Mouse (Mus musculus): ENCODE data around the gene Sgip1.
A peak's percentile ranks its signal among the peaks of the same experiment; 100 is the strongest.

Gene Sgip1

DNA sequence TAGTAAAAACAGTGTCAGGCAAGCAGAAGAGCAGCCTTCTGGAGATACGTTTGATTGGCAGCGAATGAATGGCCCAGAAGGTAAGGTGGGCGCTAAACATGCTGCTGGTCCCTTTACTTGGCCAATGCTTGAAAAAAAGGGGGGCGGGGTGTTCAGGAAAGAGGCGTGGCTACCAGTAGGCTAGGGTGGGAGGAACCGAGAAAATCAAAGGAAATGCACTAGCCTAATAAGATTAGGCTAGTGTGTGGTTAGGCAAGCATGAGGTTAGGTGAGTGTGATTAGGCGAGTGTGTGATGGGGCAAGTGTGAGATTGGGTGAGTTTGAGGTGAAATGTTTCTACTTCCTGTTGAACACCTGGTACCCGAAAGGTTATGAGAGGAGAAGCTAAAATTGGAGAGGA is at the start of gene Sgip1:
Gene Sgip1, plus strand, starts transcription at position 11 of the 400 bp plus-strand sequence.
- DNase-seq, result no peak

GRCm38 (mm10) chr4:102691402-102691801 is 49.7 kb upstream of the Sgip1 start:
- peak; percentile 12 for DNase-seq

GRCm38 (mm10) chr4:102697966-102698365 is 43.1 kb upstream of the Sgip1 start:
- no peak for DNase-seq

GRCm38 (mm10) chr4:102711731-102712130 is 29.4 kb upstream of the Sgip1 start:
- DNase-seq, result no peak

DNA sequence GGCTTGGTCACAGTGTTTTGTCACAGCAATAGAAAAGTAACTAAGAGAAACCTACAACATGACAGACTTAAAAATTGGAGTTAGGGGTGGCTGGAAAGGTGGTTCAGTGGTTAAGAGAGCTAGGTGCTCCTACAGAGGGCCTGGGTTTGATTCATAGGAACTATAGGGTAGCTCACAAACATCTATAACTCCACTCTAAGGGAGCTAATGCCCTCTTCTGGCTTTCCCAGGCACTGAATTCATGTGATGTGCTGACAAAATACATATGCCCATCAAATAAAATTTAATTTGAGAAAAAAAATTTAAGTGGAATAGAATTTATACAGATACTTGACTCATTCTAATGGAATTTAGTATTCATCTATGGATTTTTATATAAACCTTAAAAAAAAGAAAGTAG is 25.6 kb upstream of the Sgip1 start:
- DNase-seq, result no peak

GRCm38 (mm10) chr4:102717123-102717828 is 23.8 kb upstream of the Sgip1 start:
- no peak for DNase-seq

- DNase-seq, result peak; percentile 38
Measured at GRCm38 (mm10) chr4:102719535-102719934, 21.6 kb upstream of the Sgip1 start.

DNA sequence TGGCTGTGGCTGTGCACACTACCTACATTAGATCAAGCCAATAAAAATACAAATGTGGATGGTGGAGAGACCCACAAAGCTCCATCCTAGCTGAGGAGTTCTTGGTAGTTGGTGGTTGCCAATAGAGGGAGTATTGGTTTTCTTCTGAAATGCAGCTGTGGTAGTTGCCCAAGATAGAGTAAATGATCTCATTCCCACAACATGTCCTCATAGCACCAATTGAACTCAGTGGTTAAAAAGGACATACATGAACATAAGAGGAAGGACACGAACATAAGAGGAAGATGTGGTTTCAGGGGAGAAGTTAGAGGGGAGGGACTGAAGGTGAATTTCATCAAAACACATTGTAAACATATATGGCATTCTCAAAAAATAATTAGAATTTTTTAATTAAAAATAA is 21.1 kb upstream of the Sgip1 start:
- no peak for DNase-seq

DNA sequence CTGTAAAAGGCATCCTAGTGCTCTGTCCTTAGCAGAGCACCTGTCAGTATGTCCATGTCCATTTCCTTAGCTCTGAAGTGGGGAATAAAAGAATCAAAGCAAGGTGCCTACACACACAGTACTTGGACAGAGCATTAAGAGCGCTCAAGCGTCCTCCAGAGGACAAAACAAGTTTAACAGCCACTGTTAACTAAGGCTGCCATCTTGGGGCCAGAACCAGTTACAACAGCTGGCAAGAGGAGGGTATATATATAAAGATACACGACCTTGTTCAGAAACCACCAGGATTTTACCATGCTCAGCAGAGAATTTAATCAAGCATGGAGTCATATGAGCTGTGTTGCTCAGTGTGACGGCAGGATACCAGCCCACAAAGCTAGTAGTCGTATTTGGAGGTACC is 16.7 kb upstream of the Sgip1 start:
- no peak for DNase-seq

DNA sequence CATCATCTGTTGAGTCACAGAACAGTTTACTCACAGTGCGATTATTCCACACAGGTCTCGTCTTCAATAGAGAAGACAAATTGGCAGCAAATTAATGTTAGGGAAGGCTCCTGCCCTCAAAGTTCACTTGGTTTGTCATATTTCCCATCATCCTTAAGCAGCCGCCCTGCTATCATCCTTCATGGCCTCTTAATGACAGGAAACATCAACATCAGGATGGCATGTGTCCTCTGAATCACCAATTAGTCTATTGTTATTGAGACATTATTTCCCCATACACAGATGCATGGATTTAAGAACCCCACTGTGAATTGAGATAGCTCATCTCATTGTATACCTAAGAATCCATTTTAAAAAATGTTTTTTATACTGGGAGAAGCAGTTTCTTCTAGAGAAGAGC is 10.1 kb upstream of the Sgip1 start:
- DNase-seq, result no peak

DNA sequence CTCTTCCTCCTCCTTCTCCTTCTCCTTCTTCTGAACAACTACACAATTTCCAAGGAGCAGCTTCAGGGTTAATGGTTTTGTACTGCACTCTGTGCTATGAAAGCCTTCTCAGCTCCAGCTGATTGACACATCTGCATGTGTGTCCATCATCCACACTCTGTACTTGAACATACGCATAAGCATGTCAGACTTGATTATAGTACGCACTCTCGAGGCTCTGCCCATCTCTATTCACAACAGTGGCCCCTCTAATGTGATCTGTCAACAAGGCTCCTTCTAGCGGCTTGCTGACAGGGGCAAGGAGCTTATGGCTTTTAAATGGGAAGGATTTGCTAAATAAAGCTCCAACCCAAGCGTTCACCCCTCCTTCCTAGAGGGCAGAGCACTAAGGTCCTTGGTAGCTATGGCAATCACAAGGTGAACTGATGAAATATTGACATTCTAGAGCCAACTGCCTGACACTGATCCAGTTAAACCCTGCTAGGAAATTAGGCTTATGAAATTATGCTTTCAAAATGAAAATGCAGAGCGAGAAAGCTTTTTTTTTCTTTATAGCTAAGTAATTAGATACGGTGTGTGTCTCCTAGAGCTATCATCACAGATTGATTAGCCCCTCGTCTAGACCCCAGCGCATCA is 7.0 kb upstream of the Sgip1 start:
- DNase-seq, result no peak

DNA sequence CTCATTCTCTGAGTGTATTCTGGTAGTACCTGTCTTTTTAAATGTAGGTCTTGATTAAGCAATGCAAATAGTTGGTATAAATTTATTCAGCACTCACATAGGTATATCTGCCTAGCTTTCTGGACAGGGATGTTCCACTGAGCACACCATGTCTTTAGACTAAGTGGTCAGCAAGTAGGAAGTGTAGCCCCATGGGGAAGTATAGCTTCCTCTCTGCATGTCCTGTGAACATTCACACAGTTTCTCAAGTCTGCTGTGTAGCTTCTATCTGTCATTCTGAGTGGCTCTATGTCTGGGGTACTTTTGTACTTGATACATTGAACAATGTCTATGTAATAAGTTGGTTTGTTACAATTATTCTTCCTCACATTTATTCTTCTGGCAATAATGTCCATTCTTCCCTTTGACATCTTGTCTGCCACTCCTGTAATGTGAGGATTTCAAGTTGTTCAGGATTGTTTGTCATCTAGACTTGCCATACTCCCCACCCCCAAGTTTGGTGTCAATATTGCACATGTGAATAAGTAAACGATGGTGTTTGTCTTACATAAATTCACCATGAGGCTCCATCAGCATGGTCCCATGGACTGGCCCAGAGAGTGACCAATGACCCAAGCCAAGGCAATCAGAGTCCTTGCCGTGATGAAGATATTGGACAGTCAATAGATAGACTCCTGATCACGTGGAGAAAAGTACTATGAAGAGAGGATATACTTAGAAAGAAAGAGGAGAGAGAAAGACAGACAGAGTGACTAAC is 12.4 kb downstream of the Sgip1 start:
- DNase-seq, result no peak

GRCm38 (mm10) chr4:102759095-102759890 is 18.2 kb downstream of the Sgip1 start:
- peak; percentile 34 for DNase-seq

DNA sequence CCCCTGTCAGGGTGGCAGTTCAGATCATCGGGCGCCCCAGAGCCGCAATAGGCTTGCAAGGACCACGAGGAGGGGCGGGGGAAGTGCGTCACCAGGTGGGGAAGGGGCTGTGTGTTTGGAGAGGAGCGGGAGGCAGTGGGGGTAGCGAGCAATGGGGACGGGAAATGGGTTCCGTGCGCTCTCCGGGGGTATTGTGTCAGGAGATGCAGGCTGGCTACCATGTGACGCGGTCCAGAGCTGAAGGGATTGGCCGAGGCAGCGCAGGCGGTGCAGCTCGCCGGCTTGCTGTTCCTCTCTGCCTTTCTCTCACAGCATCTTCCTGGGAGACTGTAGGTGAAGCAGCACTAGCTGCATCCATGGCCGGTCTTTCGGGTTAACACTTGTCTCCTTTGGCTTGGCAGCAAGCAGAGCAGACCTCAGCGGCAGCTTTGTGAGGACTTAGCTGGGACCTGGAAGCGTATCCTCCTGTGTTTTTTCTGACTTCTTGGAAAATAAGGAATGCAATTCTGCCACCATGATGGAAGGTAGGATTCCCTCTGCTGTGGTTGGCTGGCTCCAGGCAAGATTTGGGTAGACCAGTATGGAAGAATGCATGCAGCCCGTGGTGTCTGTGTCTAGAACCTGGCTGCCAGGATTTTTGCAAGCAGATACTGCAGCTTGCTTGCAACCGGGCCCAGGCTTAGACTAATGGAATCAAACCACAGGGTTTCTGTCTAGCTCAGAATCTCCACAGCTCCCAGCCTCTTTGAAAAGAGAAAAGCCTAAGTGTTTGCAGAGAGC is 19.1 kb downstream of the Sgip1 start:
- DNase-seq, result peak; percentile 63

DNA sequence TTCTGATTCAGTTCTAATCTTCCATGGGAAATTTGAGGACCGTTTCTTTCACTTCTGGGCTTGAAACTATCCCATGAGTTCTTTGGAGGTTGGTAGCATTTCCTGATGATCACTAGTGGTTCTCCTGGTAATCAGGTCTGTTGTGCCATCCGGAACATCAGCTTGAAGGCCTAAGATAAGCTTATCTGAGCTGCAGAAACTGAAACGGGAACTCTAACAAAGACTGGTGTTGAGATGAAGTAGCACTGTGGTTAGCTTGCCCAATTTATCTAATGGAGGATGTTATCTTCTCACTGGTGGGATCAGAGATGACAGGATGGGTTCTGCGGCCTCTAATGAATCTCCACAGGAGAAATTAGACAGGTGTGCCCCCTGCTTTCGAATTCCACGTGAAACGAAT is 21.0 kb downstream of the Sgip1 start:
- DNase-seq, result no peak

- DNase-seq, result no peak
Measured at GRCm38 (mm10) chr4:102769070-102769469, 28.0 kb downstream of the Sgip1 start.

DNA sequence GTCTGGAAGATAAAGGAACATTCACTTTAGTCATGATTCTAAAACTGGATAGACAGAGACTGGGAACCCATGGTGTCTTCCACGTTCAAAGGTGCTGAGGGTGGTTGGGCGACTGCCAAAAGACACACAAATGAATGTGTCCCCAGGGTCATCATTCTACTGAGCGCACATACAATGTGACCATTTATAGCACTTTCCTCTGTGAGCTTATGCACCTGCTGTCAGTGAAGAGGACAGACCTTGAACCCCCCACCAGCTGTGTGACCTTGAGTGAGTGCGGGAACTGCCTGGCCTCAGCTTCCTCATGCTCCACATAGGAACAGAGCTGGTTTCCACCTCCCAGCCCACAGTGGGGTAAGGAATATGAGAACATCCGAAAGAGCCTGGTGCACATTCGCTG is 28.8 kb downstream of the Sgip1 start:
- DNase-seq, result no peak

DNA sequence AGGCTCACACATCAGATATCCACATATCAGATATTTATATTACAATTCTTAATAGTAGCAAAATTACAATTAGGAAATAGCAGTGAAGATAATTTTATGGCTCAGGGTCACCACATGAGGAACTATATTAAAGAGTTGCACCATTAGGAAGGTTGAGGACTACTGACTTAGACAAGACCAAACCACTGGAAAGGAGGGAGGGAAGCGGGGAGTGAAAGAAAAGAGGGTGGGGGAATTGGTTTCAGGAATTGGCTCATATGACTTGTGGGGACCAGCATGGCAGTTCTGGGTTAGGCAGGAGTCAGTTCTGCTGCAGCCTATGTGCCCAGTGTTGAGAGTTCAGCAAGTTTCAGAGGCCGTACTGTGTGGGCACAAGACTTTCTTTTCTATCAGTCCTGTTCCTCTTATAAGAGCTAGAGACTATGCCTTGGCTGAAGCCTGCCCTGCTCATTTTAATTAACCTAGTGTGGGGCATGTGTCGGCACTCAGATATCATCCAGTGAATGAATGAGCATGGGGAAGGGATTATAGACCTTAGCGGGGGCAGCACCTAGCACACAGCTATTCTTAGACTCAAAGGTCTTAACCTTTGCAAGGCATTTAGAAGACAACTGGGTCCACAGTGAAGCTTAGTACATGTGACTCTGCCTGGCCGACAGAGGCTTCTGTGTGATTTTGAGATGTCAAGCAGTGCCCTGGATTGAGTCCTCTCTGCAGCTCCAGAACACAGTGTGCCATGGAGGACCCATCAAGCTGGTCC is 30.7 kb downstream of the Sgip1 start:
- DNase-seq, result no peak

DNA sequence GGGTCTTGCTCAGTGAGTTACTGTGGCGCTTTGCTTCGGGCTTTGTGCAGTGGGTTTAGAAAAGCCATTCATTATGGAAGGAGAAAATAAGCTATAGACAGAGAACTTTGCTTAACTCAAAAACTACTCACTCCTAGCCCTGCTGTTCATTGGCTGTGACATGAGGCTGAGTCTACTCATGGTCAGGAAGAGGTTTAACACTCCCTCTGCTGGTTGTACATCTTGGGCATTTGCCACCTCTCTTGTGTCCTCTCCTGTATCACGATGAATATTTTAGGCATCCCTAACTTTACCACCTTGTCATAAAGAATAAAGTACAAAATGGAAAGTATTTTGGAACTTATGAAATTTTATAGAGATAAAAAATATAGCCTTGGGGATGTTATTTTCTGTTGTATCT is 32.1 kb downstream of the Sgip1 start:
- no peak for DNase-seq

DNA sequence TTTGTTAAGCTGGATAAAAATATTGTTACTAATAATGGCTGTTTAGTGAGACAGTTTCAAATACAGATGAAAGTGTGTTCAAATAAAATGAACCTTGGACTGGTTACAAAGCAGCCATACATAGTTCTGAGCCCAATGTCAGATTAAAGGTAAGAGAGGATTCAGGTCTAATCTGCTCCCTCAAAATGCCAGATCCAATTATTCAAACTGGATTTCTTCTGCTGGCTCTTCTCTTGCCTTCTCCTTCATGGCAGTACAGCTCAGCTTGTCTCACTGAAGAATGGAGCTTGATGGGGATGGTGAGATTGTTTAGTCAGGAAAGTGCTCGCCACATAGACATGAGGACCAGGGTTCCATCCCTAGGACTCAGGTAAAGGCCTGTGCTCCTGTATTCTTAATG is 32.7 kb downstream of the Sgip1 start:
- DNase-seq, result no peak

DNA sequence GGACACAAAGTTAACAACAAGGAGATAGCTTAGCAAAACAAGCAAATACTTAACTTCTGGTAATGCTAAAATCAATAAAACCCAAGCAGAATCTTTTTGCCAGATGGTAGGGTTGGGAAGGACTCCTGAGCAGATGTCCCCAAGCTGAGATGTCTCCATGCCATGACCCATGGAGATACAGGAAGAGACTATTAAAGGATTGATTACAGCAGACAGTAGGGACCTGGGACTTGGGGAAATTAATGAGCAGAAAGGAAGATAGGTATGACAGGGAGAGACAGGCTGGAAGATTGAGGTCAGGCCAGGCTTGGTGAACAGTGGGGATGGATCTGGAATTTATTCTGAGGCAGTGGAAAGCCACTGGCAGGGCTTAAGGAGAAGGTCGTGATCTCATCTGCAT is 33.5 kb downstream of the Sgip1 start:
- DNase-seq, result no peak

Data from lung, postnatal 14 days (tissue).